Mouse (Mus musculus) small intestine, adult 2 months (tissue): ENCODE data around the gene Gm45711.

Experiments
- CTCF ChIP-seq: fragments of 200-500 bp; IDR thresholded peaks from 2 replicates; pipeline ENCODE4 v1.5.1; 2012; ENCODE audit warnings: low read depth, mild to moderate bottlenecking, control low read depth, inconsistent platforms, low read length, moderate library complexity, mixed read lengths; ENCODE audit not compliant: insufficient replicate concordance, insufficient read length; ENCODE audit errors: extremely low read depth
- POLR2A ChIP-seq: fragments of 200-500 bp; IDR thresholded peaks from 2 replicates; pipeline ENCODE4 v1.6.1; 2012; ENCODE audit warnings: low read depth, mild to moderate bottlenecking, control low read depth, inconsistent platforms, low read length, moderate library complexity

- no peak for TF ChIP-seq POLR2A
- TF ChIP-seq CTCF = no peak
Measured at GRCm38 (mm10) chr8:104234573-104234972, 75.3 kb downstream of the Gm45711 start.
